Mouse (Mus musculus) forebrain, postnatal 0 days (tissue): ENCODE data around the gene Dhx8. TPM values are rescaled to one million over a fixed set of nuclear protein-coding genes. Genes with fewer than 3 reads are reported as not detected.
A peak's percentile ranks its signal among the peaks of the same experiment; 100 is the strongest.

Source experiments
- ATAC-seq: fragments of 200-750 bp; cut with Nextera tagmentation; 2 replicates; pipeline ENCODE4 v1.8.0; 2017; ENCODE audit warnings: mild to moderate bottlenecking, moderate library complexity
- DNase-seq: peaks from one replicate; pipeline ENCODE4 v3.0.0-alpha.2; 2015
- H3K27ac ChIP-seq: fragments of 300-500 bp; sonication (generic); 2 replicates; pipeline ENCODE4 v1.5.1; 2014; ENCODE audit warnings: low read depth, mild to moderate bottlenecking, antibody characterized with exemption, low read length, moderate library complexity, mixed read lengths
- H3K27me3 ChIP-seq: fragments of 300-500 bp; sonication (generic); 2 replicates; pipeline ENCODE4 v1.6.1; 2014; ENCODE audit warnings: mild to moderate bottlenecking, low read length, mixed read lengths; ENCODE audit not compliant: insufficient read depth
- H3K36me3 ChIP-seq: fragments of 300-500 bp; sonication (generic); 2 replicates; pipeline ENCODE4 v1.6.1; 2014; ENCODE audit warnings: mild to moderate bottlenecking, moderate library complexity; ENCODE audit not compliant: insufficient read depth
- H3K4me1 ChIP-seq: fragments of 300-500 bp; sonication (generic); 2 replicates; pipeline ENCODE4 v1.6.1; 2014; ENCODE audit warnings: antibody characterized with exemption; ENCODE audit not compliant: insufficient read depth
- H3K4me2 ChIP-seq: fragments of 300-500 bp; sonication (generic); 2 replicates; pipeline ENCODE4 v1.6.1; 2014; ENCODE audit warnings: low read depth, mild to moderate bottlenecking, moderate library complexity
- H3K4me3 ChIP-seq: fragments of 300-500 bp; sonication (generic); 2 replicates; pipeline ENCODE4 v1.5.1; 2014; ENCODE audit warnings: low read depth, low read length, mixed read lengths
- H3K9ac ChIP-seq: fragments of 300-500 bp; sonication (generic); 2 replicates; pipeline ENCODE4 v1.6.1; 2014; ENCODE audit warnings: mild to moderate bottlenecking
- H3K9me3 ChIP-seq: fragments of 300-500 bp; sonication (generic); 2 replicates; pipeline ENCODE4 v1.6.1; 2016; ENCODE audit warnings: low read length
- CTCF ChIP-seq: sonication (generic); IDR thresholded peaks from 2 replicates; pipeline ENCODE4 v1.5.1; 2016; ENCODE audit warnings: antibody characterized with exemption, control low read depth, low read depth
- WGBS: fragments of 180-500 bp; shearing (Covaris S2); extraction: QIAGEN DNeasy Blood & Tissue Kit; methylation state at CpG from one replicate; pipeline ENCODE4 v1.1.7; 2014; 5-methylcytosine and 5-hydroxymethylcytosine counted together
- polyA plus RNA-seq: library from polyadenylated mRNA; unstranded; fragments of >200 nt; fragmentation: Nextera tagmentation; extraction: Ambion mirVana; gene quantifications from 2 replicates; pipeline ENCODE4 v1.2.1, GENCODE M21; 2015
- total RNA-seq: library from RNA; depleted of rRNA; stranded (reverse); fragments of >200 nt; gene quantifications from 2 replicates; pipeline ENCODE4 v1.2.3, GENCODE M21; 2014

Gene Dhx8
- total and polyA plus RNA-seq, 2 experiments from 2014 or later = 25.0 to 33.3 TPM

- no peaks in the 10 kb centered on the region for H3K9me3 ChIP-seq
- no peak overlapping the region for H3K27ac ChIP-seq
- H3K9ac ChIP-seq = no peak overlapping the region
- DNase-seq = peak; percentile 18
- peak overlapping the region; percentile 98 for H3K4me2 ChIP-seq
- TF ChIP-seq CTCF = no peak
- H3K36me3 ChIP-seq = no peaks in the 10 kb centered on the region
- 12% methylated on average over 9 of the region's 9 CpGs for WGBS
- peaks cover 34% of the 10 kb centered on the region for H3K27me3 ChIP-seq
- no peak for ATAC-seq
- H3K4me3 ChIP-seq = peak overlapping the region; percentile 57
- peaks cover 4% of the 10 kb centered on the region; the same call in 1 of the 2 replicates for H3K4me1 ChIP-seq
Measured at GRCm38 (mm10) chr11:101783584-101783983, 50.9 kb downstream of the Dhx8 start.

- Histone ChIP-seq H3K4me2 (peak overlapping the region; percentile 98), H3K4me1 (peaks cover 4% of the 10 kb centered on the region; the same call in 1 of the 2 replicates), H3K9ac (peak overlapping the region; percentile 60), H3K27me3 (peaks cover 34% of the 10 kb centered on the region), H3K36me3 (no peaks in the 10 kb centered on the region), H3K27ac (no peak overlapping the region), H3K4me3 (peak overlapping the region; percentile 57), H3K9me3 (no peaks in the 10 kb centered on the region)
- DNase-seq (no peak), ATAC-seq (no peak)
- no peak for TF ChIP-seq CTCF
- WGBS = under 1% methylated on average over 16 of the region's 19 CpGs
Measured at GRCm38 (mm10) chr11:101784072-101784471, 51.4 kb downstream of the Dhx8 start.

- peak; percentile 64 for ATAC-seq
- TF ChIP-seq CTCF = no peak
- peak overlapping the region; percentile 60 for H3K9ac ChIP-seq
- H3K36me3 ChIP-seq = no peaks in the 10 kb centered on the region
- peak overlapping the region; percentile 57 for H3K27ac ChIP-seq
- DNase-seq = no peak
- peak overlapping the region; percentile 57 for H3K4me3 ChIP-seq
- no peaks in the 10 kb centered on the region for H3K9me3 ChIP-seq
- peaks cover 34% of the 10 kb centered on the region for H3K27me3 ChIP-seq
- peak overlapping the region; percentile 98 for H3K4me2 ChIP-seq
- under 1% methylated on average over 54 of the region's 67 CpGs for WGBS
- peaks cover 4% of the 10 kb centered on the region; the same call in 1 of the 2 replicates for H3K4me1 ChIP-seq
Measured at GRCm38 (mm10) chr11:101784488-101785142, 51.9 kb downstream of the Dhx8 start.

- H3K27me3 ChIP-seq = peaks cover 34% of the 10 kb centered on the region
- ATAC-seq (peak; percentile 98), DNase-seq (peak; percentile 97)
- WGBS = under 1% methylated on average over 35 of the region's 35 CpGs
- H3K27ac ChIP-seq = peak within 1 kb of the TSS; percentile 57
- H3K9me3 ChIP-seq = no peaks in the 10 kb centered on the region
- peak within 1 kb of the TSS; percentile 98 for H3K4me2 ChIP-seq
- H3K36me3 ChIP-seq = no peaks in the 10 kb centered on the region
- no peak for TF ChIP-seq CTCF
- H3K9ac ChIP-seq = peak within 1 kb of the TSS; percentile 60
- peaks cover 4% of the 10 kb centered on the region; the same call in 1 of the 2 replicates for H3K4me1 ChIP-seq
- H3K4me3 ChIP-seq = peak within 1 kb of the TSS; percentile 57
Measured at GRCm38 (mm10) chr11:101785143-101785851, 52.6 kb downstream of the Dhx8 start, which contains the start of gene Etv4. TSS of gene Etv4 (minus strand) at chr11:101785371.

GRCm38 (mm10) chr11:101785852-101786205, 53.1 kb downstream of the Dhx8 start:
- Histone ChIP-seq H3K27ac (no peak overlapping the region), H3K4me3 (peak overlapping the region; percentile 57), H3K9ac (no peak overlapping the region; the same call in 1 of the 2 replicates), H3K4me1 (peaks cover 4% of the 10 kb centered on the region; the same call in 1 of the 2 replicates), H3K27me3 (peaks cover 34% of the 10 kb centered on the region), H3K9me3 (no peaks in the 10 kb centered on the region), H3K36me3 (no peaks in the 10 kb centered on the region), H3K4me2 (peak overlapping the region; percentile 98)
- DNase-seq (no peak), ATAC-seq (no peak)
- no peak for TF ChIP-seq CTCF
- WGBS = 9% methylated on average over 7 of the region's 7 CpGs

- H3K9ac ChIP-seq = no peak overlapping the region
Measured at GRCm38 (mm10) chr11:101786651-101787050, 53.9 kb downstream of the Dhx8 start.

GRCm38 (mm10) chr11:101787432-101787831, 54.7 kb downstream of the Dhx8 start:
- Histone ChIP-seq H3K9ac (no peak overlapping the region), H3K27ac (no peak overlapping the region), H3K9me3 (no peaks in the 10 kb centered on the region), H3K4me2 (no peak overlapping the region), H3K4me1 (peaks cover 4% of the 10 kb centered on the region; the same call in 1 of the 2 replicates), H3K4me3 (no peak overlapping the region), H3K27me3 (peaks cover 32% of the 10 kb centered on the region), H3K36me3 (no peaks in the 10 kb centered on the region)
- 92% methylated on average over 1 of the region's 1 CpGs for WGBS
- no peak for TF ChIP-seq CTCF
- ATAC-seq (no peak), DNase-seq (no peak)

More at GRCm38 (mm10) chr11:101786651-101787050, 53.9 kb downstream of the Dhx8 start:
- Histone ChIP-seq H3K27me3 (peaks cover 34% of the 10 kb centered on the region), H3K9me3 (no peaks in the 10 kb centered on the region), H3K27ac (no peak overlapping the region), H3K4me2 (no peak overlapping the region), H3K4me1 (peaks cover 4% of the 10 kb centered on the region; the same call in 1 of the 2 replicates), H3K36me3 (no peaks in the 10 kb centered on the region), H3K4me3 (no peak overlapping the region)
- TF ChIP-seq CTCF = no peak
- ATAC-seq = no peak
- no peak for DNase-seq
- 66% methylated on average over 7 of the region's 7 CpGs for WGBS
